Mouse (Mus musculus) liver, adult 2 months (tissue): ENCODE data around the gene Rnf26. TPM values are rescaled to one million over a fixed set of nuclear protein-coding genes. Genes with fewer than 3 reads are reported as not detected.

Experiments
- DNase-seq: peaks from one replicate; pipeline ENCODE4 v3.0.0-alpha.2; 2011; ENCODE audit warnings: low read depth, low spot score; ENCODE audit errors: extremely low read depth
- H3K27ac ChIP-seq: fragments of 200-500 bp; replicated peaks from 2 replicates; pipeline ENCODE4 v1.5.1; 2012; ENCODE audit warnings: low read depth, mild to moderate bottlenecking, control low read depth, inconsistent platforms, low read length; ENCODE audit not compliant: insufficient read depth
- H3K27me3 ChIP-seq: fragments of 200-500 bp; 2 replicates; pipeline ENCODE4 v1.6.1; 2012; ENCODE audit warnings: mild to moderate bottlenecking, moderate library complexity, low read length, inconsistent platforms; ENCODE audit not compliant: control insufficient read depth, insufficient read depth
- H3K36me3 ChIP-seq: fragments of 200-500 bp; 2 replicates; pipeline ENCODE4 v1.6.1; 2012; ENCODE audit warnings: low read length, inconsistent platforms; ENCODE audit not compliant: control insufficient read depth, insufficient read depth
- H3K4me1 ChIP-seq: fragments of 200-500 bp; 2 replicates; pipeline ENCODE4 v1.6.1; 2011; ENCODE audit warnings: low read length; ENCODE audit not compliant: control insufficient read depth, insufficient read depth
- H3K4me3 ChIP-seq: fragments of 200-500 bp; 2 replicates; pipeline ENCODE4 v1.5.1; 2011; ENCODE audit warnings: low read depth, mild to moderate bottlenecking, control low read depth, low read length, moderate library complexity; ENCODE audit not compliant: insufficient read depth
- H3K79me2 ChIP-seq: fragments of 200-500 bp; 2 replicates; pipeline ENCODE4 v1.6.1; 2012; ENCODE audit warnings: inconsistent platforms, mild to moderate bottlenecking, low read length, moderate library complexity; ENCODE audit not compliant: control insufficient read depth, insufficient read depth
- H3K9ac ChIP-seq: fragments of 200-500 bp; 2 replicates; pipeline ENCODE4 v1.6.1; 2012; ENCODE audit warnings: low read depth, mild to moderate bottlenecking, control low read depth, inconsistent platforms, low read length
- CTCF ChIP-seq: fragments of 200-500 bp; IDR thresholded peaks from 2 replicates; pipeline ENCODE4 v1.5.1; 2011; ENCODE audit warnings: low read depth, low read length, control low read depth
- POLR2A ChIP-seq: fragments of 200-500 bp; IDR thresholded peaks from 2 replicates; pipeline ENCODE4 v1.6.1; 2011; ENCODE audit warnings: low read length, control low read depth; ENCODE audit not compliant: insufficient read depth; ENCODE audit errors: extremely low read depth
- WGBS: fragments of 180-500 bp; shearing (Covaris S2); methylation state at CpG from one replicate; pipeline ENCODE4 v1.1.7; 2018; 5-methylcytosine and 5-hydroxymethylcytosine counted together
- polyA plus RNA-seq: library from polyadenylated mRNA; depleted of rRNA; stranded (reverse); fragments of >200 nt; gene quantifications from 2 replicates; pipeline ENCODE4 v1.2.3, GENCODE M21; 2012
- total RNA-seq: library from RNA; depleted of rRNA; stranded (reverse); fragments of >200 nt; gene quantifications from 2 replicates; pipeline ENCODE4 v1.2.3, GENCODE M21; 2014

The Rnf26 gene
- total and polyA plus RNA-seq, 2 experiments: 3.1 to 19.0 TPM

DNA sequence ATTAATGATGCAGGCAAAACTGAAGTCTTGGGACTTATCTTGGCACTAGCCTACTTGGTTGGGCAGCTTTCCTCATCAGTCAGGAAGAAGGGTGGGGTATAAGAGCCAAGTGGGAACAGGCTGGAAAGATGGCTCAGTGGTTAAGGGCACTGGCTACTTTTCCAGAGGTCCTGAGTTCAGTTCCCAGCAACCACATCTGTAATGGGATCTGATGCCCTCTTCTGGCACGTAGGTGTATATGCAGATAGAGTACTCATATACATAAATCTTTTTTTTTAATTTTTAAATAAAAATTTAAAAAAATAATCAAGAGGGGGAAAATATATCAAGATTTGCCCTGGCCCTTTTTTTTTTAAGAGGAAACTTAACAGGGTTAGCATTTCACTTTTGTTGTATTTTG is 48.1 kb downstream of the Rnf26 start:
- WGBS: 26% methylated on average over 1 of the region's 1 CpGs
- TF ChIP-seq POLR2A (no peak), CTCF (0 out of 2 replicates have a peak, but pooled peaks have one; percentile 4)
- H3K27ac ChIP-seq: no peak overlapping the region
- H3K4me1 ChIP-seq: no peaks in the 10 kb centered on the region
- no peak overlapping the region for H3K4me3 ChIP-seq
- H3K79me2 ChIP-seq: no peaks in the 10 kb centered on the region
- no peak for DNase-seq
- no peak overlapping the region for H3K9ac ChIP-seq
- H3K27me3 ChIP-seq: no peaks in the 10 kb centered on the region
- H3K36me3 ChIP-seq: no peaks in the 10 kb centered on the region

GRCm38 (mm10) chr9:44058606-44059005 is 54.7 kb downstream of the Rnf26 start:
- no peak overlapping the region for H3K9ac ChIP-seq
- H3K4me1 ChIP-seq: no peaks in the 10 kb centered on the region
- WGBS: 80% methylated on average over 6 of the region's 6 CpGs
- no peak for DNase-seq
- H3K4me3 ChIP-seq: no peak overlapping the region
- peaks cover 2% of the 10 kb centered on the region; the same call in 1 of the 2 replicates for H3K27me3 ChIP-seq
- H3K79me2 ChIP-seq: no peaks in the 10 kb centered on the region
- H3K27ac ChIP-seq: no peak overlapping the region
- H3K36me3 ChIP-seq: no peaks in the 10 kb centered on the region
- no peak for TF ChIP-seq CTCF
- TF ChIP-seq POLR2A: no peak

GRCm38 (mm10) chr9:44053936-44054335 is 59.4 kb downstream of the Rnf26 start:
- no peaks in the 10 kb centered on the region for H3K4me1 ChIP-seq
- peaks cover 2% of the 10 kb centered on the region; the same call in 1 of the 2 replicates for H3K27me3 ChIP-seq
- no peak overlapping the region for H3K4me3 ChIP-seq
- no peaks in the 10 kb centered on the region for H3K79me2 ChIP-seq
- TF ChIP-seq CTCF (no peak), POLR2A (no peak)
- DNase-seq: no peak
- no peak overlapping the region for H3K27ac ChIP-seq
- no peaks in the 10 kb centered on the region for H3K36me3 ChIP-seq
- H3K9ac ChIP-seq: no peak overlapping the region
- 57% methylated on average over 1 of the region's 1 CpGs for WGBS

DNA sequence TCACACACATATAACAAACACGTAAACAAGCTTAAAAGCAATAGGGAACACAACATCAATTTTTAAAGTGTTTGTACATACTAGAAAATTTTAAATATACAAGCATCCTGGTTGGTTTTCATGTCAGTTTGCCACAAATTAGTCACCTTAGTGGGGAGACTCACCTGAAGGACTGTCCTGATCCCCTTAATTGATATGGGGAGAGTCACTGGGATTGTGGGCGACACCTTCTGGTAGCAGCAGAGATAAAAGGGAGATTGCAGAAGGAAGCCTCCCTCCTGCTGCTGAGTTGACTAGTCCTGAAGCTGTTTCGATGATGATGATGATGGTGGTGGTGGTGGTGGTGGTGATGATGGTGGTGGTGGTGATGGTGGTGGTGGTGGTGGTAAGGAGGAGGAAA is 60.5 kb downstream of the Rnf26 start:
- no peaks in the 10 kb centered on the region for H3K36me3 ChIP-seq
- no peak for TF ChIP-seq CTCF
- TF ChIP-seq POLR2A: no peak
- no peak overlapping the region for H3K4me3 ChIP-seq
- H3K27me3 ChIP-seq: no peaks in the 10 kb centered on the region
- 77% methylated on average over 3 of the region's 3 CpGs for WGBS
- H3K9ac ChIP-seq: no peak overlapping the region
- no peaks in the 10 kb centered on the region for H3K79me2 ChIP-seq
- H3K4me1 ChIP-seq: no peaks in the 10 kb centered on the region
- no peak overlapping the region for H3K27ac ChIP-seq
- no peak for DNase-seq

GRCm38 (mm10) chr9:44049381-44050165 is 63.7 kb downstream of the Rnf26 start:
- H3K4me3 ChIP-seq: no peak overlapping the region
- H3K27me3 ChIP-seq: no peaks in the 10 kb centered on the region
- no peaks in the 10 kb centered on the region for H3K36me3 ChIP-seq
- no peak overlapping the region for H3K27ac ChIP-seq
- no peak for DNase-seq
- H3K79me2 ChIP-seq: no peaks in the 10 kb centered on the region
- no peak overlapping the region for H3K9ac ChIP-seq
- 85% methylated on average over 8 of the region's 8 CpGs for WGBS
- H3K4me1 ChIP-seq: no peaks in the 10 kb centered on the region
- no peak for TF ChIP-seq POLR2A
